Mouse (Mus musculus) embryonic facial prominence, embryonic 11.5 days (tissue): ENCODE results near the gene Spem2. TPM values are rescaled to one million over a fixed set of nuclear protein-coding genes. Genes with fewer than 3 reads are reported as not detected.

Source experiments
- ATAC-seq: fragments of 200-750 bp; cut with Nextera tagmentation; replicated peaks from 2 replicates; pipeline ENCODE4 v1.8.0; 2017; ENCODE audit warnings: low read depth; ENCODE audit not compliant: insufficient number of reproducible peaks, low FRiP score, low TSS enrichment
- DNase-seq: peaks from one replicate; pipeline ENCODE4 v3.0.0-alpha.2; 2015; ENCODE audit warnings: low spot score
- H3K27ac ChIP-seq: fragments of 300-500 bp; sonication (generic); replicated peaks from 2 replicates; pipeline ENCODE4 v1.5.1; 2014; ENCODE audit warnings: mild to moderate bottlenecking, low read depth, low read length, control low read depth
- H3K27me3 ChIP-seq: fragments of 300-500 bp; sonication (generic); 2 replicates; pipeline ENCODE4 v1.6.1; 2014; ENCODE audit warnings: mild to moderate bottlenecking, low read length, moderate library complexity, mixed read lengths; ENCODE audit not compliant: control insufficient read depth, insufficient read depth
- H3K36me3 ChIP-seq: fragments of 300-500 bp; sonication (generic); replicated peaks from 2 replicates; pipeline ENCODE4 v1.6.1; 2014; ENCODE audit warnings: low read depth, mild to moderate bottlenecking, low read length, moderate library complexity, mixed read lengths; ENCODE audit not compliant: control insufficient read depth, insufficient read depth
- H3K4me1 ChIP-seq: fragments of 300-500 bp; sonication (generic); 2 replicates; pipeline ENCODE4 v1.6.1; 2014; ENCODE audit warnings: low read length, mixed read lengths; ENCODE audit not compliant: control insufficient read depth, insufficient read depth
- H3K4me2 ChIP-seq: fragments of 300-500 bp; sonication (generic); 2 replicates; pipeline ENCODE4 v1.6.1; 2014; ENCODE audit warnings: low read depth, mild to moderate bottlenecking, control low read depth, low read length, moderate library complexity
- H3K4me3 ChIP-seq: fragments of 300-500 bp; sonication (generic); 2 replicates; pipeline ENCODE4 v1.5.1; 2014; ENCODE audit warnings: low read depth, low read length, control low read depth
- H3K9ac ChIP-seq: fragments of 300-500 bp; sonication (generic); replicated peaks from 2 replicates; pipeline ENCODE4 v1.6.1; 2014; ENCODE audit warnings: mild to moderate bottlenecking, control low read depth, low read length
- H3K9me3 ChIP-seq: fragments of 300-500 bp; sonication (generic); replicated peaks from 2 replicates; pipeline ENCODE4 v1.6.1; 2016; ENCODE audit warnings: mild to moderate bottlenecking, low read length, inconsistent platforms, mixed read lengths; ENCODE audit not compliant: control insufficient read depth
- WGBS: fragments of 180-500 bp; shearing (Covaris S2); extraction: QIAGEN DNeasy Blood & Tissue Kit; methylation state at CpG from one replicate; pipeline ENCODE4 v1.1.7; 2014; 5-methylcytosine and 5-hydroxymethylcytosine counted together
- polyA plus RNA-seq: library from polyadenylated mRNA; unstranded; fragments of >200 nt; fragmentation: Nextera tagmentation; extraction: Ambion mirVana; gene quantifications from 2 replicates; pipeline ENCODE4 v1.2.1, GENCODE M21; 2014

Spem2 gene
- polyA plus RNA-seq, 1 experiment from 2014 or later: not detected

DNA sequence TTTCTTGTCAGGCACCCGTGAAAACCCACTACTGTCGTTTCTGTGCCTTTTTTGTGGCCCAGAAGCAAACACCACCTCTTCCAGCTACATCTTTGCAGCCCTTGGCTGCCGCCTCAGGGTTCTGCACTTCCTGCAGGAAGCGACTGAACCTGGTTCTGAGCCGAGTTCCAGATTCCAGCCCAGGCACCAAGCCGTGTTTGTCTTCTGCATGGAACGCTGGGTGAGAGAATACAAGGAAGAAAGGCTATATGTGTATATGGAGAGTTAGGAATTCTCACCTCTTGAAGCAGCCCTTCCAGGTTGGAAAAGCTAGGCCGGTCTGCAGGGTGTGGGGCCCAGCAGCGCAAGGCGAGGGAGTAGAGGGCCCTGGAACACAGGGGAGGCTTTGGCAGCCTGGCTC lies 36.4 kb upstream of the Spem2 start:
- Histone ChIP-seq H3K27me3 (peaks cover 13% of the 10 kb centered on the region), H3K27ac (no peak overlapping the region), H3K36me3 (peaks cover 1% of the 10 kb centered on the region; the same call in 1 of the 2 replicates), H3K9me3 (no peaks in the 10 kb centered on the region), H3K9ac (no peak overlapping the region), H3K4me1 (no peaks in the 10 kb centered on the region), H3K4me2 (no peak overlapping the region), H3K4me3 (no peak overlapping the region)
- WGBS: 81% methylated on average over 10 of the region's 10 CpGs
- ATAC-seq (no peak), DNase-seq (no peak)

DNA sequence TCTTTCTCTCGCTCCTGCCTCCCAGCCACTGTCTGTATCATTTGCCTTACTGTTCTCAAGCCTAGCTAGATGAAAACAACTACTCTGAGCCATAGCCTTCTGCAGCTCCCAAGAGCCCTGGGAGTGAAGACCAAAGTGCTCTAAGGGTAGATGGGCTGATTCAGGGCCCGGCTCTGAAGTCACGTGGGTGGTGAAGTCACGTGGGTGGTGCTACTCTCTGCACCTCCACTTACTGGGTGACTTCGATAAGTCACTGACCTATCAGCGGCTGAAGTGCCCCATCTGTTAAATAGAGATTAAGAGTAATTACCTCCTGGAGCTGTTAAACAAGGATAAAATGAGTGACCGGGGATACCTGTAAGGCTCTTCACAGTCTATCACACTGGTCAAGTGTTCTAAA lies 35.7 kb upstream of the Spem2 start:
- H3K4me2 ChIP-seq: no peak overlapping the region
- 85% methylated on average over 7 of the region's 7 CpGs for WGBS
- H3K27me3 ChIP-seq: peaks cover 11% of the 10 kb centered on the region
- H3K4me1 ChIP-seq: no peaks in the 10 kb centered on the region
- H3K9ac ChIP-seq: no peak overlapping the region
- no peak overlapping the region for H3K27ac ChIP-seq
- ATAC-seq (no peak), DNase-seq (no peak)
- H3K9me3 ChIP-seq: no peaks in the 10 kb centered on the region
- peaks cover 2% of the 10 kb centered on the region for H3K36me3 ChIP-seq
- H3K4me3 ChIP-seq: no peak overlapping the region

DNA sequence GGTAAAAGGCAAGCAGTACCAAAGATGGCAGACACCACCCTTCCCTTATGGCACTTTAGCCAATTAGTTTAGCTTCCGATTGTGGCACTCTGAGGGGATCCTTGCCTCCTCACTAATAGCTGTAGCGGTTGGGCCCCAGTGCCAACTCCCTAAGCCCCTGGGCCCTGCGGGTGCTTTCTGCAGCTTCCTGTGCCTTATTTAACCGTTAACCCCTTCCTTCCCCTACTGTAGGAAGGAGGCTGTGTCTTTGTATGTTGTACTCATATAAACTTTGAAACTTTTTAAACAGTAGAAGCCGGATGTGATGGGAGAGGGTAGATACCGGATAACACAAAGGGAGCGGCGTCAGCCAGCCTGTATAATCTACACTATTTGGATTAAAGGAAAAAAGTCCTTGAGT lies 32.5 kb upstream of the Spem2 start:
- Histone ChIP-seq H3K36me3 (peaks cover 2% of the 10 kb centered on the region), H3K9ac (no peak overlapping the region), H3K27me3 (no peaks in the 10 kb centered on the region), H3K27ac (no peak overlapping the region), H3K4me2 (no peak overlapping the region), H3K4me1 (peaks cover 6% of the 10 kb centered on the region), H3K9me3 (no peaks in the 10 kb centered on the region), H3K4me3 (no peak overlapping the region)
- no peak for ATAC-seq
- no peak for DNase-seq
- WGBS: 74% methylated on average over 8 of the region's 8 CpGs

DNA sequence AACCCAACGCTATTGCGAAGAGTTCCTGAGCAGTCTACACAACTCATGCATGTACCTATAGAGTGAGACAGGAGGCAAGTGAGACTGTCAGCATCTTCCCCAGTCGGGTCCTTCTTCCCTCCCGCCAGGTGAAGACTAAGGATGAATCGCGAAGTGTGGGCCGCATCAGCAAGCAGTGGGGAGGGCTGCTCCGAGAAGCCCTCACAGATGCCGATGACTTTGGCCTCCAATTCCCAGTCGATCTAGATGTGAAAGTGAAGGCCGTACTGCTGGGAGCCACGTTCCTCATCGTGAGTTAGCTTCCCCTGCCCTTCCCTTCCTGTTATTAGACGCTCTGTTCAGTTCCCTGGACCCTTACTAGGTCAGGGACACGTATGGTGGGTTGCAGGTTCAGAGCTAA lies 31.6 kb upstream of the Spem2 start:
- DNase-seq: no peak
- ATAC-seq: no peak
- H3K27ac ChIP-seq: no peak overlapping the region
- peaks cover 6% of the 10 kb centered on the region for H3K4me1 ChIP-seq
- H3K27me3 ChIP-seq: no peaks in the 10 kb centered on the region
- H3K36me3 ChIP-seq: peaks cover 2% of the 10 kb centered on the region
- no peak overlapping the region for H3K4me3 ChIP-seq
- no peaks in the 10 kb centered on the region for H3K9me3 ChIP-seq
- no peak overlapping the region for H3K4me2 ChIP-seq
- 92% methylated on average over 15 of the region's 15 CpGs for WGBS
- no peak overlapping the region for H3K9ac ChIP-seq

DNA sequence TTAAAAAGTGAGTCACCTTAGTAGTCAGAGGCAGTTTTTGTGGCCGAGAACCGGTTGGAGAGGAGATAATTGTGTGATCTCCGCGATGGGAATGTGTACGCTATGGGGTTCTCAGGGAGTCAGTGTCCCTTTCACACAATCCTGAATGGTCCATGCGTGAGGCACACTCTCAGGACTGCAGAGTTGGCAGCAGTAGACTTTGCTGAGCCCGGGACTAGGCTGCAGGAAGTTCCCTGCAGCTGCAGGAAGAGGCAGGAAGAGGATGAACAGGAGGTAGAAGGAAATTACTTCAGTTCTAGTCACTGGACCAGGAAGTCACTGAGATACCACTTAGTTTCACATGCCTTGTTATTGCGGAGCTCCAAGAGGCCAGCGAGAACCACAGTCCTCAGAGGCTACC lies 30.9 kb upstream of the Spem2 start:
- H3K36me3 ChIP-seq: peaks cover 2% of the 10 kb centered on the region
- no peak for ATAC-seq
- H3K4me1 ChIP-seq: peaks cover 6% of the 10 kb centered on the region
- no peak overlapping the region for H3K27ac ChIP-seq
- no peak overlapping the region for H3K4me3 ChIP-seq
- H3K9me3 ChIP-seq: no peaks in the 10 kb centered on the region
- H3K27me3 ChIP-seq: no peaks in the 10 kb centered on the region
- H3K4me2 ChIP-seq: no peak overlapping the region
- no peak overlapping the region for H3K9ac ChIP-seq
- DNase-seq: no peak
- 88% methylated on average over 9 of the region's 9 CpGs for WGBS

DNA sequence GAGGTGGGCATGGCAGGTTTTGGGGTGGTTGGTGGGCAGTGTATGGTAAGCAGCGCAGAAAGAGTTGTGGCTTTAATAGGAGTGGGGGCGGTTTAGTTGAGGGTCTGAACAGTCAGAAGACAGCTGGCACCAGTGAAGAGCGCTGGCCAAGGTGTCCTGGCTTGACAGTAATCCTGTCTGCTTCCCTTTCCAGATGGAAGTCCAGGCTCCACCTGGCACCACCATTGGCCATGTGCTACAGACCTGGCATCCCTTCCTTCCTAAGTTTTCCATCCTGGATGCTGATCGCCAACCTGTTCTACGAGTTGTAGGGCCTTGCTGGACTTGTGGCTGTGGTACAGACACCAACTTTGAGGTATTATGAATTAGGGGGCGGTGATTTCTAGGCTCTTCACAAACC lies 29.8 kb upstream of the Spem2 start:
- Histone ChIP-seq H3K4me1 (peaks cover 6% of the 10 kb centered on the region), H3K4me2 (no peak overlapping the region; the same call in 1 of the 2 replicates), H3K36me3 (peaks cover 2% of the 10 kb centered on the region), H3K27me3 (no peaks in the 10 kb centered on the region), H3K4me3 (no peak overlapping the region), H3K9me3 (no peaks in the 10 kb centered on the region), H3K27ac (no peak overlapping the region), H3K9ac (no peak overlapping the region)
- 95% methylated on average over 6 of the region's 6 CpGs for WGBS
- DNase-seq (no peak), ATAC-seq (no peak)

DNA sequence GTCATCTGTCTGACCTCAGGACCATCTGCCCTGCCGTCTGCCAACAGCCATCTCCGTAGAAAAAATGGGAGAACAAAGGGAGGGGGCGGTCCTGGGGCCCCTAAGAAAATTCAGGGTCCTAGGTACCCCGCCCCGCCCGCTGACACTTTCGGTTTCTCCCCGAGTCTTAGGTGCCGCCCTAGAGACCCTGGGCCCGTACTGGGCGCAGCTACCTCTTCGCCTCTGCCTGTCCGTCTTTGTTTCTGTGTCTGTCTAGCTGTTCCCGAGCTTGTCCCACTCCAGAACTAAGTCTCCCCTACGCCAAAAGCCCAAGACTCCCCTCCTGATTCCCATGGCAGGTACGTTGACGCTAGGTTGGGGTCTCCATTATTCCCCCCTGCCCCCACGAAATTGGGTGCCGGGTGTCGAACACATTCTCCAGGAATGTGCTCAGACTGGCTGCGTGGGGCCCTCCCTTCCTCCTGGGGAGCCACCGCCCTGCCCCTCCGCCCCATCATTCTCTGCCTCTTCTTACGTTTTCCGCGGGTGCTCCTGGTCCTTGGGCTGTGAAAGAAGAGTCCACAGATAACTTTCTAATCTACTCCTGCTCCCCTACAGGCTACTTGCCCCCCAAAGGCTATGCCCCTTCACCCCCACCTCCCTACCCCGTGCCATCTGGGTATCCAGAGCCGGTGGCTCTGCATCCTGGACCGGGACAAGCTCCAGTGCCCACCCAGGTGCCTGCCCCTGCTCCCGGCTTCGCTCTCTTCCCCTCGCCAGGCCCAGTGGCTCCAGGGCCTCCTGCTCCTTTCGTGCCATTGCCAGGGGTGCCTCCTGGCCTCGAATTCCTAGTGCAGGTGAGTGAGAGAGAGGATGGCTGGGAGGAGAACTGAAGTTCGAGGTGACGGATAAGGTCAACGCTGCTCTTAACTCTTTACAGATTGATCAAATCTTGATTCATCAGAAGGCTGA lies 28.7 kb upstream of the Spem2 start:
- peak overlapping the region; percentile 83 for H3K4me3 ChIP-seq
- peak overlapping the region; percentile 93 for H3K4me2 ChIP-seq
- no peaks in the 10 kb centered on the region for H3K9me3 ChIP-seq
- DNase-seq: peak; percentile 42
- no peaks in the 10 kb centered on the region for H3K27me3 ChIP-seq
- 10% methylated on average over 37 of the region's 37 CpGs for WGBS
- peak; percentile 41; the same call in 1 of the 2 replicates for ATAC-seq
- H3K9ac ChIP-seq: peak overlapping the region; percentile 85
- peaks cover 6% of the 10 kb centered on the region for H3K4me1 ChIP-seq
- peak overlapping the region; percentile 95 for H3K27ac ChIP-seq
- peaks cover 2% of the 10 kb centered on the region for H3K36me3 ChIP-seq

DNA sequence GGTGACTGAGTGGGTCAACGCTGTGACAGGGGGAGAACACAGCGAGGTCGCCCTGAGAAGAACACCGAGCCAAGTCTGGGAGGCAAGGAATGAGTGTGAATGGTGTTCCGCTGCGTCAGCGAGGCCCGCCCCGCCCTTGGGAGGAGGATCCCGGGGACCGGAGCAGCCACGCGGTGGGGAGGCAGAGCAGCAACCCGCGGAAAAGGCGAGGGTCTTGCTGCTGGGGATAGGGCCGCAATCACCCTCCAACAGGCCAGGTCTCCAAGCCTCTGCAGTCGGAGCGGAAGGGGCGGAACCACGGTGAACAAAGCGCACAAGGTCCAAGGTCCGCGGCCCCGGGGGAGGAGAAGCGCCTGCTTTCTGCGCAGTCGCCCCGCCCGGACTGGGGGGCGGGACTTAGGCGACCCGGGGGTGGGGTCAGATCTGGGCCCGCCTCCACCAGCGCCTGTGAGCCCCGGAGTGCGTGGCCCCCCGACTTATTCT lies 28.0 kb upstream of the Spem2 start, which contains the start of gene Plscr3:
TSS of gene Plscr3 (plus strand) at position 179 of the 483 bp plus-strand sequence.
- ATAC-seq (peak; percentile 92), DNase-seq (peak; percentile 97)
- H3K4me1 ChIP-seq: peaks cover 6% of the 10 kb centered on the region
- H3K4me3 ChIP-seq: peak within 1 kb of the TSS; percentile 83
- peak within 1 kb of the TSS; percentile 85 for H3K9ac ChIP-seq
- H3K4me2 ChIP-seq: peak within 1 kb of the TSS; percentile 93
- H3K36me3 ChIP-seq: peaks cover 2% of the 10 kb centered on the region
- H3K27ac ChIP-seq: peak within 1 kb of the TSS; percentile 95
- H3K27me3 ChIP-seq: no peaks in the 10 kb centered on the region
- under 1% methylated on average over 35 of the region's 38 CpGs for WGBS
- no peaks in the 10 kb centered on the region for H3K9me3 ChIP-seq
